Mouse (Mus musculus) MEL (cell line): ENCODE measurements around the gene Rassf8.

Experiments used
- CTCF ChIP-seq, 3 experiments: IDR thresholded peaks in 2 of 3; conservative IDR thresholded peaks in 1 of 3; 2 replicates each; pipeline ENCODE4 v1.5.1; 2011 to 2012; ENCODE audit warnings: low read length in 3 of 3, low read depth in 2 of 3, mild to moderate bottlenecking in 2 of 3, improper control_type of control experiment in 1 of 3, inconsistent platforms in 1 of 3, mixed read lengths in 1 of 3, moderate library complexity in 1 of 3; ENCODE audit not compliant: control insufficient read depth in 1 of 3, insufficient read depth in 1 of 3, poor library complexity in 1 of 3, severe bottlenecking in 1 of 3
- MAZ ChIP-seq: IDR thresholded peaks from 2 replicates; pipeline ENCODE4 v1.6.1; 2012; ENCODE audit warnings: low read depth, mild to moderate bottlenecking, inconsistent platforms, low read length, improper control_type of control experiment
- MEF2A ChIP-seq: IDR thresholded peaks from 2 replicates; pipeline ENCODE4 v1.6.1; 2014; ENCODE audit warnings: low read depth, mild to moderate bottlenecking, inconsistent platforms, low read length, improper control_type of control experiment; ENCODE audit not compliant: poor library complexity, insufficient replicate concordance, severe bottlenecking; ENCODE audit errors: extremely low read depth
- MYB ChIP-seq: IDR thresholded peaks from 2 replicates; pipeline ENCODE4 v1.6.1; 2011; ENCODE audit warnings: mild to moderate bottlenecking, low read depth, low read length, improper control_type of control experiment
- NELFE ChIP-seq: IDR thresholded peaks from 2 replicates; pipeline ENCODE4 v1.6.1; 2011; ENCODE audit warnings: low read depth, low read length, improper control_type of control experiment
- POLR2A ChIP-seq, 2 experiments: IDR thresholded peaks; 2 replicates each; pipeline ENCODE4 v1.6.1; 2011 to 2012; ENCODE audit warnings: low read length in 2 of 2, mild to moderate bottlenecking in 2 of 2, control low read depth in 1 of 2, improper control_type of control experiment in 1 of 2, low read depth in 1 of 2, moderate library complexity in 1 of 2; ENCODE audit not compliant: control insufficient read depth in 1 of 2, insufficient read depth in 1 of 2, poor library complexity in 1 of 2
- TCF12 ChIP-seq: IDR thresholded peaks from 2 replicates; pipeline ENCODE4 v1.6.1; 2014; ENCODE audit warnings: low read depth, mild to moderate bottlenecking, inconsistent platforms, low read length, improper control_type of control experiment, moderate library complexity
- USF2 ChIP-seq, 2 experiments: IDR thresholded peaks; 2 replicates each; pipeline ENCODE4 v1.6.1; 2011 to 2012; ENCODE audit warnings: improper control_type of control experiment in 2 of 2, low read length in 2 of 2, borderline replicate concordance in 1 of 2, inconsistent platforms in 1 of 2, low read depth in 1 of 2, mild to moderate bottlenecking in 1 of 2; ENCODE audit not compliant: insufficient read depth in 1 of 2

DNA sequence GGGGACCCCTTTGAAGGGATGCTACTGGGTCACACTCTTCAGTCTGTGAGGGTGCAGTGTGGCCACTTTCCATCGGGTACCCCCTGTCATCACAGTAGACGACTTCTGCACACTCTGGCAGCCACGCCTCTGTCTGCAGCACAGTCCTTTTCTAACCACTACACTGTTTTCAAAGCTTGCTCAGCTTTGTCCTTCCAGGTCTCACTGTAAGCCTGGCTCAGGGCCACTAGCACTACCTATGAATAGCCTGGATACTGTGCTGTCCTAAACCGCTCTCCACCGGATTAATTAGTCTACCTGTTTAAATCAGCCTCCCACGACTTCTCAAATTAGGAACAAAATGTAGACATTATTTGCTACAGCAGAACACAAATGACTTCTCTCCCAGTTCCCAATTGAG, 63.5 kb downstream of the Rassf8 start:
- TF ChIP-seq POLR2A (IDR thresholded peaks at IDR 0.05; ENCODE audit: control insufficient read depth in 1 of 2, insufficient read depth in 1 of 2, low read depth in 1 of 2, low read length in 2 of 2, poor library complexity in 1 of 2), result no peak
- no peak for TF ChIP-seq NELFE
- TF ChIP-seq MYB, result no peak
- no peak for TF ChIP-seq CTCF (IDR thresholded peaks at IDR 0.05 in 2 of 3, conservative IDR thresholded peaks at IDR 0.05 in 1 of 3; ENCODE audit: control insufficient read depth in 1 of 3, insufficient read depth in 1 of 3, low read depth in 2 of 3, low read length in 3 of 3, poor library complexity in 1 of 3, severe bottlenecking in 1 of 3)
- TF ChIP-seq MEF2A, result no peak
- TF ChIP-seq USF2 (IDR thresholded peaks at IDR 0.05; ENCODE audit: borderline replicate concordance in 1 of 2, insufficient read depth in 1 of 2, low read depth in 1 of 2, low read length in 2 of 2), result no peak
- no peak for TF ChIP-seq MAZ
- no peak for TF ChIP-seq TCF12
